In the genomic region with DNA sequence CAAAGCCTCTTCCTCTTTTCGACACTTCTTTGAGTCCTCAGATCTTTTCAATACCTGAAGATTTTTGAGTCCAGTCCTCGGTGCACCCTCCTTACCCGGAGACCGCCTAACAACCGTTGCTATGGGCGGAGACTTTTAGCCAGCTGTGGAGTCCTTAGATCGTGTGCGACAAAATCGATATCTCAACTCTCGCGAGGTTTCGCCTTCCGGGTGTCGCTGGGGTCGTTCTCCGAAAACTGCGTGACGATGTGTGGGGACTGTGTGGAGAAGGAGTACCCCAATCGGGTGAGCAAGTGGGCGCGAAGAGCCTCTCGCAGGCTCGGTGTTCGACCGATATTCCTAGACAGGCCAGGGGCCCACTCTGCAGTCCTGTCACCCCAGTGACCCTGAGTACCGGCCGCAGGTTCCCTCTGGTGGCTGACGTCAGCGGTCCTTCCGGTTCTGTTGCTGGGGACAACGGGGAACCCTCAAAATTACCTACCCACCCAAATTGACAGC, we compare ENCODE assay signal across 8 mouse cellular contexts. TPM values are rescaled to one million over a fixed set of nuclear protein-coding genes. Genes with fewer than 3 reads are reported as not detected.
DNase-seq lines count a peak whose midpoint lies in the region; ATAC-seq and TF ChIP-seq lines count a peak whose summit lies in the region.

Gene Churc1 (plus strand): TSS at position 185 of the 498 bp plus-strand sequence.
Gene Fntb (plus strand): TSS at position 236 of the 498 bp plus-strand sequence.

- H3K4me3 ChIP-seq in G1E (ENCODE audit: low read depth, low read length): peak within 1 kb of the TSS; percentile 80
- peak within 1 kb of the TSS; percentile 55 for H3K4me3 ChIP-seq in forebrain, postnatal 0 days (ENCODE audit: low read depth, low read length)
- peak within 1 kb of the TSS; percentile 66 for H3K4me3 ChIP-seq in lung, embryonic 15.5 days

- under 1% methylated on average over 31 of the region's 31 CpGs for WGBS in forebrain, postnatal 0 days
- WGBS in lung, embryonic 15.5 days: under 1% methylated on average over 31 of the region's 31 CpGs

- no peaks in the 10 kb centered on the region for H3K9me3 ChIP-seq in G1E (replicated peaks)
- no peaks in the 10 kb centered on the region for H3K9me3 ChIP-seq in forebrain, postnatal 0 days (ENCODE audit: low read length)
- no peaks in the 10 kb centered on the region for H3K9me3 ChIP-seq in lung, embryonic 15.5 days

- peak within 1 kb of the TSS; percentile 81 for H3K9ac ChIP-seq in forebrain, postnatal 0 days
- peak within 1 kb of the TSS; percentile 60 for H3K9ac ChIP-seq in lung, embryonic 15.5 days

- peak within 1 kb of the TSS; percentile 85 for H3K27ac ChIP-seq in forebrain, postnatal 0 days (ENCODE audit: low read depth, low read length)
- peak within 1 kb of the TSS; percentile 63 for H3K27ac ChIP-seq in lung, embryonic 15.5 days

- peak; percentile 93 for DNase-seq in G1E (ENCODE audit: low spot score)
- DNase-seq in cerebellum, adult 18-20 months: peak; percentile 80
- peak; percentile 97 for DNase-seq in forebrain, postnatal 0 days
- DNase-seq in heart, postnatal 4 days: peak; percentile 93
- DNase-seq in layer of hippocampus, adult 8-10 months (ENCODE audit: low spot score in 2 of 2): peak; percentile 84 to 86
- DNase-seq in ovary, adult 18-20 months (ENCODE audit: low spot score): peak; percentile 83
- peak; percentile 98 for DNase-seq in thymus, postnatal 0 days (ENCODE audit: low spot score)

- H3K4me1 ChIP-seq in G1E (ENCODE audit: insufficient read depth, low read depth, low read length): peaks cover 36% of the 10 kb centered on the region
- peaks cover 9% of the 10 kb centered on the region for H3K4me1 ChIP-seq in forebrain, postnatal 0 days (ENCODE audit: insufficient read depth)
- H3K4me1 ChIP-seq in lung, embryonic 15.5 days: peaks cover 9% of the 10 kb centered on the region

- peak; percentile 94 for ATAC-seq in G1E (ENCODE audit: extremely low read depth, insufficient number of reproducible peaks, low FRiP score, poor library complexity, severe bottlenecking)
- peak; percentile 98 for ATAC-seq in forebrain, postnatal 0 days
- peak; percentile 95 for ATAC-seq in lung, embryonic 15.5 days (ENCODE audit: borderline replicate concordance, extremely low read depth, low FRiP score, low TSS enrichment)

- peak within 1 kb of the TSS; percentile 64 for H3K4me2 ChIP-seq in forebrain, postnatal 0 days (ENCODE audit: low read depth)
- H3K4me2 ChIP-seq in lung, embryonic 15.5 days: peak within 1 kb of the TSS; percentile 71

- H3K36me3 ChIP-seq in G1E (replicated peaks): peaks cover 26% of the 10 kb centered on the region
- H3K36me3 ChIP-seq in forebrain, postnatal 0 days (ENCODE audit: insufficient read depth): no peaks in the 10 kb centered on the region
- H3K36me3 ChIP-seq in lung, embryonic 15.5 days: no peaks in the 10 kb centered on the region

- H3K27me3 ChIP-seq in G1E (ENCODE audit: insufficient read depth, low read length): no peaks in the 10 kb centered on the region
- no peaks in the 10 kb centered on the region for H3K27me3 ChIP-seq in forebrain, postnatal 0 days (ENCODE audit: insufficient read depth, low read length)
- H3K27me3 ChIP-seq in lung, embryonic 15.5 days: no peaks in the 10 kb centered on the region

- no peak for TF ChIP-seq CTCF in G1E (IDR thresholded peaks at IDR 0.05; ENCODE audit: low read depth, low read length)
- peak; percentile 38; the same call in 1 of the 2 replicates for TF ChIP-seq CTCF in forebrain, postnatal 0 days (IDR thresholded peaks at IDR 0.05; ENCODE audit: low read depth)

RNA-seq across cellular contexts. Expression of gene Churc1, which starts in this region (rescaled TPM):
- total RNA-seq in G1E (2014; fragmentation: Nextera tagmentation): 29.7 and 46.1 TPM in 2 replicates
- 123 and 131 TPM in 2 replicates for total RNA-seq in G1E (2017)
- 8.0 and 16.5 TPM in 2 replicates for polyA plus RNA-seq in G1E (2012)
- 75.7 and 84.4 TPM in 2 replicates for total RNA-seq in forebrain, postnatal 0 days (2014; rRNA removed)
- polyA plus RNA-seq in forebrain, postnatal 0 days (2015; fragmentation: Nextera tagmentation; extraction: Ambion mirVana): 115 and 146 TPM in 2 replicates
- 10 to 100 TPM; 83.0 to 86.7 TPM for total RNA-seq in heart, postnatal 4 days (2021)
- 10 to 100 TPM; 32.5 to 43.5 (median 37.7) TPM for total RNA-seq in layer of hippocampus, adult 8-10 months (2022)
- polyA plus RNA-seq in lung, embryonic 15.5 days (2015; fragmentation: Nextera tagmentation; extraction: Ambion mirVana): 139 and 144 TPM in 2 replicates
- polyA plus RNA-seq in thymus, postnatal 0 days (2015; fragmentation: Nextera tagmentation; extraction: Ambion mirVana): 206 and 258 TPM in 2 replicates

RNA-seq across cellular contexts. Expression of gene Fntb, which starts in this region (rescaled TPM):
- total RNA-seq in G1E (2014; fragmentation: Nextera tagmentation) (47.0 and 79.8 TPM in 2 replicates), G1E (2017) (10.4 and 12.2 TPM in 2 replicates)
- 29.3 and 30.1 TPM in 2 replicates for polyA plus RNA-seq in G1E (2012)
- 22.7 and 32.3 TPM in 2 replicates for total RNA-seq in forebrain, postnatal 0 days (2014; rRNA removed)
- 38.7 and 42.3 TPM in 2 replicates for polyA plus RNA-seq in forebrain, postnatal 0 days (2015; fragmentation: Nextera tagmentation; extraction: Ambion mirVana)
- total RNA-seq in heart, postnatal 4 days (2021): 10 to 100 TPM; 18.4 to 20.7 TPM
- total RNA-seq in layer of hippocampus, adult 8-10 months (2022): 10 to 100 TPM; 22.7 to 24.8 (median 24.3) TPM
- 37.0 and 37.8 TPM in 2 replicates for polyA plus RNA-seq in lung, embryonic 15.5 days (2015; fragmentation: Nextera tagmentation; extraction: Ambion mirVana)
- polyA plus RNA-seq in thymus, postnatal 0 days (2015; fragmentation: Nextera tagmentation; extraction: Ambion mirVana): 29.3 and 29.7 TPM in 2 replicates

Comparison
In these comparisons a context has a peak if more than half of its experiments do, and no peak if none do; other contexts are left out.
1. Peak in every context shown above with its lines: DNase-seq, ATAC-seq, H3K4me3 ChIP-seq and H3K27ac ChIP-seq.